Mouse (Mus musculus) retina, embryonic 14.5 days (tissue): Measurements from ENCODE around the gene Gm10600.
"Not testable (repeated sequence)": the region's sequence is repeated elsewhere in the genome, so short reads cannot be mapped to it uniquely, and the experiment has no call there.

Source experiments
- DNase-seq: peaks from one replicate; pipeline ENCODE4 v3.0.0-alpha.2; 2015; ENCODE audit warnings: low spot score

Gm10600 gene

GRCm38 (mm10) chr4:42240339-42240738 lies at the start of gene Gm10600:
Gene Gm10600 (plus strand): TSS chr4:42240639.
- not testable (repeated sequence) for DNase-seq

- not testable (repeated sequence) for DNase-seq
Observed at GRCm38 (mm10) chr4:42255467-42255866, 15.0 kb downstream of the Gm10600 start, which contains the start of gene Ccl21b. Gene Ccl21b (plus strand): TSS chr4:42255767.
